19 mouse cellular contexts compared by ENCODE assay signal in genomic region chr10:12805826-12806225, GRCm38 (mm10).
"Had no signal": no experiment of that assay in that cellular context is flagged by ENCODE, and none has a peak within 500 bp of the region (broad histone marks: within the 10 kb centered on the region; RNA-seq: fewer than 3 reads in every experiment).

No protein-coding gene starts in this region.

- H3K9ac ChIP-seq: limb, embryonic 13.5 days; liver, embryonic 15.5 days; midbrain, embryonic 13.5 days; neural tube, embryonic 12.5 days; stomach, embryonic 15.5 days had no signal

- H3K27me3 ChIP-seq: limb, embryonic 13.5 days; liver, embryonic 15.5 days; megakaryocyte, embryonic 14.5 days; midbrain, embryonic 13.5 days; neural tube, embryonic 12.5 days; stomach, embryonic 15.5 days had no signal

- H3K4me3 ChIP-seq: layer of hippocampus, adult 2 months; limb, embryonic 13.5 days; liver, embryonic 15.5 days; megakaryocyte, embryonic 14.5 days; midbrain, embryonic 13.5 days; neural tube, embryonic 12.5 days; stomach, embryonic 15.5 days had no signal

- H3K9me3 ChIP-seq: limb, embryonic 13.5 days; liver, embryonic 15.5 days; megakaryocyte, embryonic 14.5 days; midbrain, embryonic 13.5 days; neural tube, embryonic 12.5 days; stomach, embryonic 15.5 days had no signal

- DNase-seq: kidney, adult 18-20 months; kidney, postnatal 10 days; kidney, postnatal 4 days; left cerebral cortex, postnatal 4 days; lung, adult 2 months; lung, postnatal 4 days; retina, postnatal 1 day; right cerebral cortex, postnatal 14 days; thymus, adult 2 months; thymus, postnatal 25 days had no signal

- H3K27ac ChIP-seq: layer of hippocampus, adult 2 months; limb, embryonic 13.5 days; liver, embryonic 15.5 days; midbrain, embryonic 13.5 days; neural tube, embryonic 12.5 days; stomach, embryonic 15.5 days had no signal

- H3K36me3 ChIP-seq: limb, embryonic 13.5 days; liver, embryonic 15.5 days; midbrain, embryonic 13.5 days; neural tube, embryonic 12.5 days; stomach, embryonic 15.5 days had no signal

- H3K4me2 ChIP-seq: limb, embryonic 13.5 days; liver, embryonic 11.5 days; liver, embryonic 15.5 days; midbrain, embryonic 13.5 days; neural tube, embryonic 12.5 days; stomach, embryonic 15.5 days had no signal

- ATAC-seq: lung, postnatal 0 days; midbrain, embryonic 13.5 days had no signal
